Mouse (Mus musculus) hindbrain, embryonic 10.5 days (tissue): Measurements from ENCODE around the gene Cfb. TPM values are rescaled to one million over a fixed set of nuclear protein-coding genes. Genes with fewer than 3 reads are reported as not detected.
"Not testable (repeated sequence)": the region's sequence is repeated elsewhere in the genome, so short reads cannot be mapped to it uniquely, and the experiment has no call there.

Source experiments
- DNase-seq: peaks from one replicate; pipeline ENCODE4 v3.0.0-alpha.2; 2017; ENCODE audit warnings: low spot score
- H3K27ac ChIP-seq: fragments of 300-500 bp; sonication (generic); 2 replicates; pipeline ENCODE4 v1.5.1; 2016; ENCODE audit warnings: mild to moderate bottlenecking, moderate library complexity
- H3K27me3 ChIP-seq: fragments of 300-500 bp; sonication (generic); 2 replicates; pipeline ENCODE4 v1.6.1; 2016; ENCODE audit warnings: mild to moderate bottlenecking; ENCODE audit not compliant: poor library complexity, insufficient read depth, severe bottlenecking
- H3K36me3 ChIP-seq: fragments of 300-500 bp; sonication (generic); 2 replicates; pipeline ENCODE4 v1.6.1; 2016; ENCODE audit warnings: mild to moderate bottlenecking, moderate library complexity
- H3K4me1 ChIP-seq: fragments of 300-500 bp; sonication (generic); replicated peaks from 2 replicates; pipeline ENCODE4 v1.6.1; 2016; ENCODE audit warnings: mild to moderate bottlenecking
- H3K4me3 ChIP-seq: fragments of 300-500 bp; sonication (generic); 2 replicates; pipeline ENCODE4 v1.5.1; 2016; ENCODE audit warnings: mild to moderate bottlenecking, moderate library complexity
- H3K9me3 ChIP-seq: fragments of 300-500 bp; sonication (generic); 2 replicates; pipeline ENCODE4 v1.6.1; 2016; ENCODE audit warnings: mild to moderate bottlenecking, moderate library complexity
- WGBS: fragments of 180-500 bp; shearing (Covaris S2); methylation state at CpG from one replicate; pipeline ENCODE4 v1.1.7; 2016; 5-methylcytosine and 5-hydroxymethylcytosine counted together
- polyA plus RNA-seq: library from polyadenylated mRNA; unstranded; fragments of >200 nt; fragmentation: Nextera tagmentation; extraction: Ambion mirVana; gene quantifications from 2 replicates; pipeline ENCODE4 v1.2.1, GENCODE M21; 2016

The Cfb gene
- polyA plus RNA-seq, 1 experiment from 2014 or later = 1.9 TPM

- not testable (repeated sequence) for H3K9me3 ChIP-seq, H3K4me3 ChIP-seq, H3K36me3 ChIP-seq, H3K4me1 ChIP-seq, DNase-seq, H3K27me3 ChIP-seq, H3K27ac ChIP-seq
- 85% methylated on average over 5 of the region's 5 CpGs for WGBS
Observed at GRCm38 (mm10) chr17:34810411-34810810, 51.9 kb downstream of the Cfb start.

DNA sequence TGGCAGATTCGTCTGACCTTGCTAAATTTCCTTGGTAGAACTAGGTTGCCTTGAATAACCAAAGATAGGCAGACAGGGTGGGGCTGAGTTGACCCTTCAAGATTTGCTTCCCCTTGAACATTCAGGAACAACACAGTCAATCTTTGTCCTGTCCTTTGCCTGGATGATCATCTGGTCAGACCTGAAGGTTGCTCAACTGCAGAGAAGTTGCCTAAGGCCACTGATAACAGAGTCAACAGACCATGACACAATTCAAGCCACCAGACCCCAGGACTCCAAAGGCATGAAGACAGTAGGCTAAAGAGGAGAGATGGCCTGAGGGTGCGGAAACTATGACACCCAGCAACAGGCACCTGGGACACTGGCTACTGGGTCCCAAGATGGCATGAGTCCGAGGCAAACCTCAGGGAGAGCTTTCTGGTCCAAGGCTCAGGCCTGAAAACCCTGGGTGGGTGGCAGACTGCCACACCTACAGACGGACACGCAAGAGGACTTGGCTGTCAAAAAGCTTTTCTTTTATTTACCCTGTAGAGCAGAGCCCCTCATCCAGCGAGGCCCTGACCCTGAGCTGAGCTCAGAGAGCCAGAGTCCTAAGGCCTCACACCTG, 53.6 kb downstream of the Cfb start:
- DNase-seq = no peak
- no peaks in the 10 kb centered on the region for H3K4me1 ChIP-seq
- WGBS = 84% methylated on average over 6 of the region's 6 CpGs
- H3K27ac ChIP-seq = no peak overlapping the region
- no peak overlapping the region for H3K4me3 ChIP-seq
- H3K27me3 ChIP-seq = no peaks in the 10 kb centered on the region
- H3K36me3 ChIP-seq = no peaks in the 10 kb centered on the region
- H3K9me3 ChIP-seq = peaks cover 9% of the 10 kb centered on the region

GRCm38 (mm10) chr17:34807176-34807575, 55.1 kb downstream of the Cfb start:
- Histone ChIP-seq H3K9me3 (peaks cover 9% of the 10 kb centered on the region), H3K36me3 (no peaks in the 10 kb centered on the region), H3K27me3 (no peaks in the 10 kb centered on the region), H3K4me1 (no peaks in the 10 kb centered on the region), H3K4me3 (no peak overlapping the region), H3K27ac (no peak overlapping the region)
- no peak for DNase-seq
- WGBS = 67% methylated on average over 3 of the region's 3 CpGs

Other genes starting within 250 kb of the Cfb start
- gene Egfl8, start 246.5 kb downstream of the Cfb start, polyA plus RNA-seq = 6.0 and 6.1 TPM in 2 replicates
- gene Ppt2, start 234.0 kb downstream of the Cfb start, polyA plus RNA-seq = 22.7 and 28.7 TPM in 2 replicates
- gene Prrt1, start 233.0 kb downstream of the Cfb start, polyA plus RNA-seq = 0.58 and 1.4 TPM in 2 replicates
- 19.4 and 19.6 TPM in 2 replicates for gene Fkbpl, start 217.8 kb downstream of the Cfb start, polyA plus RNA-seq
- gene Atf6b, start 215.4 kb downstream of the Cfb start, polyA plus RNA-seq = 111 and 118 TPM in 2 replicates
- 0.01 and 0.02 TPM in 2 replicates for gene Tnxb, start 192.0 kb downstream of the Cfb start, polyA plus RNA-seq
- gene C4b, start 118.6 kb downstream of the Cfb start, polyA plus RNA-seq = not detected in 2 replicates
- not detected in 2 replicates for gene Cyp21a1, start 58.0 kb downstream of the Cfb start, polyA plus RNA-seq
- 29.0 and 34.4 TPM in 2 replicates for gene Stk19, start 25.6 kb downstream of the Cfb start, polyA plus RNA-seq
- 83.2 and 83.7 TPM in 2 replicates for gene Dxo, start 25.5 kb downstream of the Cfb start, polyA plus RNA-seq
- 58.2 and 65.1 TPM in 2 replicates for gene Skiv2l, start 12.3 kb downstream of the Cfb start, polyA plus RNA-seq
- 137 and 139 TPM in 2 replicates for gene Nelfe, start 12.1 kb downstream of the Cfb start, polyA plus RNA-seq
- 5.2 and 5.6 TPM in 2 replicates for gene Zbtb12, start 17.0 kb upstream of the Cfb start, polyA plus RNA-seq
- gene Gm20547, start 19.5 kb upstream of the Cfb start, polyA plus RNA-seq = 0.14 TPM in 1 of 2 replicates, not detected in the other
- gene C2, start 35.7 kb upstream of the Cfb start, polyA plus RNA-seq = 0.58 and 1.0 TPM in 2 replicates
- gene Ehmt2, start 36.0 kb upstream of the Cfb start, polyA plus RNA-seq = 98.2 and 100 TPM in 2 replicates
- 0.41 TPM in 1 of 2 replicates, not detected in the other for gene Slc44a4, start 51.9 kb upstream of the Cfb start, polyA plus RNA-seq
- 16.2 and 20.7 TPM in 2 replicates for gene Neu1, start 68.7 kb upstream of the Cfb start, polyA plus RNA-seq
- gene Hspa1b, start 96.7 kb upstream of the Cfb start, polyA plus RNA-seq = 0.09 and 0.20 TPM in 2 replicates
- gene Gm20481, start 107.4 kb upstream of the Cfb start, polyA plus RNA-seq = 0.42 TPM in 1 of 2 replicates, not detected in the other
- gene Hspa1a, start 109.6 kb upstream of the Cfb start, polyA plus RNA-seq = 0.90 and 1.7 TPM in 2 replicates
- 0.76 and 0.78 TPM in 2 replicates for gene Hspa1l, start 110.2 kb upstream of the Cfb start, polyA plus RNA-seq
- gene Lsm2, start 119.3 kb upstream of the Cfb start, polyA plus RNA-seq = 278 and 314 TPM in 2 replicates
- 176 and 199 TPM in 2 replicates for gene Vars, start 138.5 kb upstream of the Cfb start, polyA plus RNA-seq
- gene Vwa7, start 154.1 kb upstream of the Cfb start, polyA plus RNA-seq = 0.10 and 0.24 TPM in 2 replicates
- gene Sapcd1, start 165.5 kb upstream of the Cfb start, polyA plus RNA-seq = 5.2 and 5.6 TPM in 2 replicates
- 3.9 and 6.4 TPM in 2 replicates for gene Msh5, start 184.2 kb upstream of the Cfb start, polyA plus RNA-seq
- gene Clic1, start 187.4 kb upstream of the Cfb start, polyA plus RNA-seq = 232 and 239 TPM in 2 replicates
- 536 and 664 TPM in 2 replicates for gene Ddah2, start 196.5 kb upstream of the Cfb start, polyA plus RNA-seq
- gene Ly6g6c, start 202.9 kb upstream of the Cfb start, polyA plus RNA-seq = 0.20 and 0.27 TPM in 2 replicates
- 0.76 and 1.1 TPM in 2 replicates for gene Mpig6b, start 203.7 kb upstream of the Cfb start, polyA plus RNA-seq
- 0.76 and 0.97 TPM in 2 replicates for gene Ly6g6e, start 214.4 kb upstream of the Cfb start, polyA plus RNA-seq
- 2.1 and 2.4 TPM in 2 replicates for gene Ly6g6d, start 215.5 kb upstream of the Cfb start, polyA plus RNA-seq
- 0.67 and 0.80 TPM in 2 replicates for gene Ly6g6f, start 223.1 kb upstream of the Cfb start, polyA plus RNA-seq
- 58.2 and 67.1 TPM in 2 replicates for gene Abhd16a, start 226.7 kb upstream of the Cfb start, polyA plus RNA-seq
- not detected in 2 replicates for gene Ly6g5c, start 245.8 kb upstream of the Cfb start, polyA plus RNA-seq